Mouse (Mus musculus): ENCODE measurements around the gene Mterf4. TPM values are rescaled to one million over a fixed set of nuclear protein-coding genes. Genes with fewer than 3 reads are reported as not detected.

Mterf4 gene
- polyA plus RNA-seq, 1 experiment from 2014 or later, result 34.3 TPM

GRCm38 (mm10) chr1:93271751-93272150 is 34.0 kb downstream of the Mterf4 start:
- no peak overlapping the region for H3K27ac ChIP-seq (ENCODE audit: low read length)
- H3K27me3 ChIP-seq (ENCODE audit: insufficient read depth, low read length), result no peaks in the 10 kb centered on the region
- H3K4me2 ChIP-seq (replicated peaks; ENCODE audit: low read depth, low read length), result no peak overlapping the region
- H3K9me3 ChIP-seq (ENCODE audit: low read length), result no peaks in the 10 kb centered on the region
- WGBS, result 80% methylated on average over 5 of the region's 6 CpGs
- H3K4me1 ChIP-seq (ENCODE audit: insufficient read depth, low read length), result 0 out of 2 replicates have a peak, but pooled peaks cover 1% of the 10 kb centered on the region
- H3K4me3 ChIP-seq (ENCODE audit: low read length), result no peak overlapping the region
- no peak overlapping the region for H3K9ac ChIP-seq (replicated peaks; ENCODE audit: low read length)
- ATAC-seq (ENCODE audit: low FRiP score, low TSS enrichment), result 0 out of 2 replicates have a peak, but pooled peaks have one; percentile 28
- H3K36me3 ChIP-seq (ENCODE audit: insufficient read depth, low read length), result no peaks in the 10 kb centered on the region

GRCm38 (mm10) chr1:93270516-93271240 is 35.0 kb downstream of the Mterf4 start:
- Histone ChIP-seq H3K4me3 (ENCODE audit: low read length) (no peak overlapping the region), H3K9ac (replicated peaks; ENCODE audit: low read length) (no peak overlapping the region), H3K27me3 (ENCODE audit: insufficient read depth, low read length) (no peaks in the 10 kb centered on the region), H3K4me2 (replicated peaks; ENCODE audit: low read depth, low read length) (no peak overlapping the region), H3K36me3 (ENCODE audit: insufficient read depth, low read length) (no peaks in the 10 kb centered on the region), H3K9me3 (ENCODE audit: low read length) (no peaks in the 10 kb centered on the region), H3K27ac (ENCODE audit: low read length) (no peak overlapping the region), H3K4me1 (ENCODE audit: insufficient read depth, low read length) (0 out of 2 replicates have a peak, but pooled peaks cover 5% of the 10 kb centered on the region)
- WGBS, result 60% methylated on average over 3 of the region's 3 CpGs
- ATAC-seq (ENCODE audit: low FRiP score, low TSS enrichment), result no peak

GRCm38 (mm10) chr1:93268246-93268645 is 37.5 kb downstream of the Mterf4 start:
- Histone ChIP-seq H3K4me1 (ENCODE audit: insufficient read depth, low read length) (0 out of 2 replicates have a peak, but pooled peaks cover 5% of the 10 kb centered on the region), H3K9ac (replicated peaks; ENCODE audit: low read length) (no peak overlapping the region), H3K27me3 (ENCODE audit: insufficient read depth, low read length) (no peaks in the 10 kb centered on the region), H3K4me2 (replicated peaks; ENCODE audit: low read depth, low read length) (no peak overlapping the region), H3K36me3 (ENCODE audit: insufficient read depth, low read length) (no peaks in the 10 kb centered on the region), H3K4me3 (ENCODE audit: low read length) (no peak overlapping the region), H3K27ac (ENCODE audit: low read length) (no peak overlapping the region), H3K9me3 (ENCODE audit: low read length) (no peaks in the 10 kb centered on the region)
- no peak for ATAC-seq (ENCODE audit: low FRiP score, low TSS enrichment)
- WGBS, result 85% methylated on average over 2 of the region's 2 CpGs

GRCm38 (mm10) chr1:93267207-93267606 is 38.5 kb downstream of the Mterf4 start:
- Histone ChIP-seq H3K27ac (ENCODE audit: low read length) (no peak overlapping the region), H3K4me2 (replicated peaks; ENCODE audit: low read depth, low read length) (no peak overlapping the region), H3K36me3 (ENCODE audit: insufficient read depth, low read length) (no peaks in the 10 kb centered on the region), H3K9me3 (ENCODE audit: low read length) (no peaks in the 10 kb centered on the region), H3K27me3 (ENCODE audit: insufficient read depth, low read length) (no peaks in the 10 kb centered on the region), H3K9ac (replicated peaks; ENCODE audit: low read length) (no peak overlapping the region), H3K4me3 (ENCODE audit: low read length) (no peak overlapping the region), H3K4me1 (ENCODE audit: insufficient read depth, low read length) (0 out of 2 replicates have a peak, but pooled peaks cover 5% of the 10 kb centered on the region)
- no peak for ATAC-seq (ENCODE audit: low FRiP score, low TSS enrichment)
- WGBS, result 19% methylated on average over 3 of the region's 3 CpGs

- WGBS, result 95% methylated on average over 1 of the region's 1 CpGs
- no peak overlapping the region for H3K9ac ChIP-seq (replicated peaks; ENCODE audit: low read length)
- no peaks in the 10 kb centered on the region for H3K36me3 ChIP-seq (ENCODE audit: insufficient read depth, low read length)
- H3K27ac ChIP-seq (ENCODE audit: low read length), result no peak overlapping the region
- no peak overlapping the region for H3K4me3 ChIP-seq (ENCODE audit: low read length)
- H3K9me3 ChIP-seq (ENCODE audit: low read length), result no peaks in the 10 kb centered on the region
- no peaks in the 10 kb centered on the region for H3K27me3 ChIP-seq (ENCODE audit: insufficient read depth, low read length)
- no peak for ATAC-seq (ENCODE audit: low FRiP score, low TSS enrichment)
- H3K4me2 ChIP-seq (replicated peaks; ENCODE audit: low read depth, low read length), result no peak overlapping the region
- no peaks in the 10 kb centered on the region for H3K4me1 ChIP-seq (ENCODE audit: insufficient read depth, low read length)
Measured at GRCm38 (mm10) chr1:93257560-93257959, 48.2 kb downstream of the Mterf4 start.

GRCm38 (mm10) chr1:93255761-93256160 is 50.0 kb downstream of the Mterf4 start:
- 90% methylated on average over 7 of the region's 7 CpGs for WGBS
- no peaks in the 10 kb centered on the region for H3K27me3 ChIP-seq (ENCODE audit: insufficient read depth, low read length)
- H3K9me3 ChIP-seq (ENCODE audit: low read length), result no peaks in the 10 kb centered on the region
- H3K4me1 ChIP-seq (ENCODE audit: insufficient read depth, low read length), result no peaks in the 10 kb centered on the region
- no peak overlapping the region for H3K4me3 ChIP-seq (ENCODE audit: low read length)
- H3K27ac ChIP-seq (ENCODE audit: low read length), result no peak overlapping the region
- no peak overlapping the region for H3K4me2 ChIP-seq (replicated peaks; ENCODE audit: low read depth, low read length)
- H3K9ac ChIP-seq (replicated peaks; ENCODE audit: low read length), result no peak overlapping the region
- H3K36me3 ChIP-seq (ENCODE audit: insufficient read depth, low read length), result no peaks in the 10 kb centered on the region
- no peak for ATAC-seq (ENCODE audit: low FRiP score, low TSS enrichment)

- Histone ChIP-seq H3K4me1 (ENCODE audit: insufficient read depth, low read length) (no peaks in the 10 kb centered on the region), H3K4me3 (ENCODE audit: low read length) (no peak overlapping the region), H3K27ac (ENCODE audit: low read length) (no peak overlapping the region), H3K27me3 (ENCODE audit: insufficient read depth, low read length) (no peaks in the 10 kb centered on the region), H3K4me2 (replicated peaks; ENCODE audit: low read depth, low read length) (no peak overlapping the region), H3K9ac (replicated peaks; ENCODE audit: low read length) (no peak overlapping the region), H3K36me3 (ENCODE audit: insufficient read depth, low read length) (no peaks in the 10 kb centered on the region), H3K9me3 (ENCODE audit: low read length) (no peaks in the 10 kb centered on the region)
- ATAC-seq (ENCODE audit: low FRiP score, low TSS enrichment), result no peak
- 32% methylated on average over 2 of the region's 2 CpGs for WGBS
Measured at GRCm38 (mm10) chr1:93252586-93252985, 53.1 kb downstream of the Mterf4 start.

Small RNAs within 50 kb of the gene (microRNA-seq; reads per million reads assigned to microRNA genes)
- gene Mir6345 (not detected), gene Mir6901 (1.3 reads per million), gene Mir6902 (not detected)

Other genes starting within 250 kb of the Mterf4 start
- gene Kif1a, start 204.0 kb downstream of the Mterf4 start, polyA plus RNA-seq (2015; fragmentation: Nextera tagmentation; extraction: Ambion mirVana), result 7.4 and 11.6 TPM in 2 replicates
- 0.32 TPM in 1 of 2 replicates, not detected in the other for gene Agxt, start 170.7 kb downstream of the Mterf4 start, polyA plus RNA-seq (2015; fragmentation: Nextera tagmentation; extraction: Ambion mirVana)
- 2.2 and 2.3 TPM in 2 replicates for gene 2310007B03Rik, start 145.0 kb downstream of the Mterf4 start, polyA plus RNA-seq (2015; fragmentation: Nextera tagmentation; extraction: Ambion mirVana)
- 0.22 and 0.34 TPM in 2 replicates for gene Crocc2, start 137.2 kb downstream of the Mterf4 start, polyA plus RNA-seq (2015; fragmentation: Nextera tagmentation; extraction: Ambion mirVana)
- gene Sned1, start 70.1 kb downstream of the Mterf4 start, polyA plus RNA-seq (2015; fragmentation: Nextera tagmentation; extraction: Ambion mirVana), result 9.5 and 11.1 TPM in 2 replicates
- gene Ppp1r7, start 36.9 kb upstream of the Mterf4 start, polyA plus RNA-seq (2015; fragmentation: Nextera tagmentation; extraction: Ambion mirVana), result 54.5 and 54.9 TPM in 2 replicates
- 16.1 and 16.6 TPM in 2 replicates for gene Pask, start 37.6 kb upstream of the Mterf4 start, polyA plus RNA-seq (2015; fragmentation: Nextera tagmentation; extraction: Ambion mirVana)
- gene Ano7, start 68.0 kb upstream of the Mterf4 start, polyA plus RNA-seq (2015; fragmentation: Nextera tagmentation; extraction: Ambion mirVana), result 0.24 and 0.75 TPM in 2 replicates
- 140 and 151 TPM in 2 replicates for gene Hdlbp, start 172.9 kb upstream of the Mterf4 start, polyA plus RNA-seq (2015; fragmentation: Nextera tagmentation; extraction: Ambion mirVana)
- 10.1 and 10.4 TPM in 2 replicates for gene Farp2, start 206.2 kb upstream of the Mterf4 start, polyA plus RNA-seq (2015; fragmentation: Nextera tagmentation; extraction: Ambion mirVana)